Mouse (Mus musculus) heart, postnatal 36 days (tissue): ENCODE measurements around the gene Pkd2l1. TPM values are rescaled to one million over a fixed set of nuclear protein-coding genes. Genes with fewer than 3 reads are reported as not detected.
A peak's percentile ranks its signal among the peaks of the same experiment; 100 is the strongest.

Source experiments
- DNase-seq, 2 experiments: peaks; one replicate each; pipeline ENCODE4 v3.0.0; 2021 to 2022
- intact Hi-C: fragments of 180-260 bp; cut with DNase I; formaldehyde crosslinking; loops from one replicate; pipeline ENCODE4 v1.15.1; 2025
- total RNA-seq, 2 experiments: library from RNA; stranded (reverse); gene quantifications; 2 replicates each; pipeline ENCODE4 v1.2.3; 2021

Pkd2l1 gene
- total RNA-seq, result not detected

DNA sequence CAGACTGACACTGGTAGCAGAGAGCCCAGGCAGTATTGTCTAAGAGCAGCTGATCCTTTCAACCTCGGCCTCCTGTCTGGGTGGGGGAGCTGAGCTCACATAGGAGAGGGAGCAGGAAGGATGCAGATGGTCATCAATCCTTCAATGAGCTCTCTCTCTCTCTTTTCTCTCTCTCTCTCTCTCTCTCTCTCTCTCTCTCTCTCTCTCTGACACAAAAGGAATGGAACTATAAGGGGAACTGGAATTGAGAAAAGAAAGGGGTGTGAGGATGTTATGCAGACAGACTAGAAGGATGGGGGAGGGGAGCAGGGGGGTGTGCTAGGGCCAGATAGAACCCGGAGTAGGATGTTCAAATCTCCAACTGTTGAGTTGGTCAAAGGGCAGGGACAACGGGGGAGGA lies at the start of gene Pkd2l1:
TSS of gene Pkd2l1 (minus strand) at position 101 of the 400 bp plus-strand sequence.
- no peak for DNase-seq
- intact Hi-C loops, result no loop called here

DNA sequence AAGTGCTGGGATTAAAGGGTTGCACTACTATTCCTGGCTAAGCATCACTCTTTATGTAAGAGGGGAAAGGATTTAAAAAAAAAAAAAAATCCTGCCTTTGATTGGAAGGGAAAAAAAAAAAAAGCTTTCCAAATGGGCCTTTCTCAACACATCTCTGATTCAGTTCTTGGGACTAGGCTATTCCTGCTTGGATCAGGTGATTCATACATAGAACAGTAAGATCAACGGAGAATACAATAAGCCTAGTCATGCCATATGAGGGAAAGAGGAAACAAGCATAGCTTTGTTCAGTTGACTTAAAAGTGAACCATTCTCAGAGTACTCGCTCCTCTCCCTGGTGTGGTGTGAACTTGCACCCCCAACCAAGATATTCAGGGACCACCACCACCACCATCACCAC lies 46.7 kb upstream of the Pkd2l1 start:
- intact Hi-C loops, result no loop called here
- DNase-seq, result no peak

DNA sequence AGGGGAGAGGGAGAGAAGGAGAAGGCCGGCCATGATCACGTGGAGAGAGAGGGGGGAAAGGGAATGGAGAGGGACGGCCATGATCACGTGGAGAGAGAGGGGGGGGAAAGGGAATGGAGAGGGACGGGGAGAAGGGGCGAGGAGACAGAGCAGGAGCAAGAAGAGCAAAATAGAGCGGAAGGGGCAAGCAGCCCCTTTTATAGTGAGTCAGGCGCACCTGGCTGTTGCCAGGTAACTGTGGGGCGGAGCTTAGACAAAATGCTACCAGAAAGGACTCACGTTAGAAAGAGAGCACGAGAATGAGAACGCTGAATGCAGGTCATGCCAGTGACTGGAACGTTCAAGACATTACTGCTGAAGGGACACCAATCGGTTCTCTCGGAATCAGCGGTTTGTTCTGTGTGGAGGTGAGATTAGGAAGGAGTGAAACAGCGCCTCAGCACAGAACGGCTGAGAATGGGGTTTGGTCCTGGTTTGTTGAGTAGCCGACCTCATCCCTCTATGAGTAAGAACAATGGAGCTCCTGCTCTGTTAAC lies 45.3 kb upstream of the Pkd2l1 start:
- DNase-seq, result no peak
- intact Hi-C loops, result no loop called here

DNA sequence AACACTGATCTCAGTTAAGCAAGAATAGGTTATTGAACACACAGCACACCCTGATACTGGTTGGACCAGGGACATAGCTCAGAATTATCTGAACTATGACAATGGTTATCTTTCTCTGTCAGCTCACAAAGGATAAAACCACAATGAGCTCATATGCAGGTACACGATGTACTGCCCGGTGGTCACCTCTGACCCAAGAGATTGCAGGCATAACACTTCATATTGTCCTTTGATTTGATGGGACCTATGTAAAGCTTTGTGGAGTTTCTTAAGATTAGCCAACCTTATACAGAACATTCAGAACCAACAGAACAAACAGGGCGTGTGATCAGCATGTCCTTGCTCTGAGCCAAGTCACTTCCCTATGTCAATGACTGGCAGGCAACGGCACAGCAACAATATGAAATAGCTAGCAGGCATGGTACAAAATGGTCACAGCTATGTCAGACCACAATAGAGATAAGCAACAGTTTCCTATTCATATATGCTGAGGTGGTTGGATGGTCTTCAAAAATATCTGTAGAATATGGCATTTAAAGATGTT lies 39.4 kb upstream of the Pkd2l1 start:
- intact Hi-C loops, result no loop called here
- no peak for DNase-seq

DNA sequence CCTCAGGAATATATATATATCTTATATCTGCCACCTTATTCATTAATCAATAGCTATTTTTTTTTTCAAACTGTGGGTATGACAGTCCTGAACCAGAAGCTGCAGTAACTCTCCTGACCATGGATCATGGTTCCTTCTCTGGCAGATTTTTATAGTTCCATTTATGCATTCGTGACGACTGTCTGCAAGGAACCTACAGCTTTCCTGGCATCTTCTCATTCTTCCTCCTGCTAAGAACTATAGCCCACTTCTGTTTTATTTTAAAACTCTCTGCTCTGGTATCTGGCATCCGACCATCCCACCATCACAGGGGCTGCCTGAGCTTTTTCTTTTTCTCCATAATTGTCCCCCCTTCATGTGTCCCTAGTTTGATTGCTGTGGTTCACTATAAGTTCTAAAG lies 38.0 kb upstream of the Pkd2l1 start:
- intact Hi-C loops, result no loop called here
- no peak for DNase-seq

DNA sequence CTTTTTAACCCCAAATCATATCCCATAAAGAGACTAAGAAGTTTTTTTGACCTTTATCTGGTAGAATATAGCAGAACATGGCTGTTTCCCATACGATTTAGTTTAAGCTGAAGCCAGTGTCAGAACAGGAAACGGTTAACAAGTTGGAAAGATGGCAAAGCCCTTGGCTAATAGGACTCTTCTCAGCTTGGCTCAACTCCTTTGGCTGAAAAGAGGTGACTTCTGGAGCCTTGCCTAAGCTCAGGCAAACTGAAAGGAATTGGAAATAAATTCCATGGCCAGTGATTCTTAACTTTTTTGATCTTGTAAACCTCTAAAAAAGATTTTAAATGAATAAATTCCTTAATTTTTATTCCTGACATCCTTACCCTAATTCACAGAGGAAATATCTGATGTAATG lies 37.5 kb upstream of the Pkd2l1 start:
- intact Hi-C loops, result no loop called here
- no peak for DNase-seq

DNA sequence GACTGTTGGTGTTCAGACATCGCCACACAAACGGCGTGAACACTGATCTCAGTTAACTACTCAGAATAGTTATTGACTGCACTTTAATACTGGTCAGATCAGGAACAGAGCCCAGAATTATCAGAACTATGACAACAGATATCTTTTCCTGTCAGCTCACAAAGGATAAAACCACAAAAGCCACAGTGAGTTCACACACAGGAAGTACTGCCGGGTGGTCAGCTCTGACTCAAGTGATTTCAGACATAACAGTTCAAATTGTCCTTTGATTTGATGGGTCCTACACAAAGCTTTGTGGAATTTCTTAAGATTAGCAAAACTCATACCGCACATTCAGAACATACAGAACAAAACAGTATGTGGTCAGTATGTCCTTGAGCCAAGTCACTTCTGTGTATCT lies 33.5 kb upstream of the Pkd2l1 start:
- DNase-seq, result no peak
- intact Hi-C loops, result no loop called here

DNA sequence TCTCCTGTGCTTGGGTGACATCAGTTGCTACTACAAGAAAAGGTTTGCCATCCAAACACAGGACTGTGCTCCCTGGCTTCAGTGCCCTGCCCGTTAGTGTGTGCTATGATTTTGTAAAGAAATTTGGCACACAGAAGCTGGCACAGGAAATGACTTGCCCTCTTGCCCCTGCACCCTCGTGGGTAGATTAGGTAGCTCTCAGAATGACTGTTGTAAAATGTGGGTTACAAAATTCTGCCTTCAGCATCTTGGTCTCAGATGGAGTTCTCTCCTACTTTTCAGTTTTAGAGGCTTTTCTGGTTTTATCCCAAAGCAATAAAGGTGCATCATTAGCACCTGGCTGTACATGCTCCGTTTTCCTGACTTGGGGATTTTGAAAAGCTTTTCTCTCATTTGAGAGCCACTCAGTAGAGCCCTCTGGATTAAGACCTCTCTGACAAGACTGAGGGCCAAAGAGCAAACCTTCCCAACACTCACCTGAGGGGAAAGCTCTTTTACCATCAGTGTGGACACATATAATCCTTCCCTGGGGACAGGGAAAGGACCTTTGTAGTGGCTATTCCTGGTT lies 25.8 kb upstream of the Pkd2l1 start:
- intact Hi-C loops, result no loop called here
- no peak for DNase-seq

DNA sequence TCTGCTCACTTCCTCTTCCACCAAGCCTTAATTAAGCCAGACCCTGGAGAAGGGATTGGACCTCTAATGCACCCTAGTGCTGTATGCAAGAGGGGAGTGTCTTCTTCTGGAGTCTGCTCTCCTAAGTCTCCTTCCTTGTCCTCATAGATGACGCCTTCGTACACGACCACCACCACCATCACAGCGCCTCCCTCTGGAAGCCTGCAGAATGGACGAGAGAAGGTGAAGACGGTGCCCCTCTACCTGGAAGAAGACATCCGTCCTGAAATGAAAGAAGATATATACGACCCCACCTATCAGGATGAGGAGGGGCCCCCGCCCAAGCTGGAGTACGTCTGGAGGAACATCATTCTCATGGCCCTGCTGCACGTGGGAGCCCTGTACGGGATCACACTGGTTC lies 23.0 kb upstream of the Pkd2l1 start:
- no peak for DNase-seq
- intact Hi-C loops, result no loop called here

DNA sequence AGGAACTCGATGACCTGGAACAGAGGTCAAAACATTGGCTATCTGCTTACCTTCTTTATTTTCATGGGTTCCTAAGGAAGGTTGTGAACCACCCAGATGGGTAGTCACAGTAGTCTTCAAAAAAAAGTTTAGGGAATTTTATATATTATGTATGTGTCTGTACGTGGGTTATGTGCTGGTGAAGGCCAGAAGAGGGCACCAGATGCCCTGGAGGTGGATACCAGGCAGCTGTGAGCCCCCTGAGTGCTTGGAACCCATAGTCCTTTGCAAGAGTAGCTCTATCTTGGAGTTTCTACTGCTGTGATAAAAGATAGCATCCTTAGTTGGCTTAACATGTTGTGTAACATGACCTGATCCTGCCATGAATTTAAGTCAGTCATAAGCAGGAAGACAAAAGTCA lies 14.8 kb upstream of the Pkd2l1 start:
- no peak for DNase-seq
- intact Hi-C loops, result no loop called here

DNA sequence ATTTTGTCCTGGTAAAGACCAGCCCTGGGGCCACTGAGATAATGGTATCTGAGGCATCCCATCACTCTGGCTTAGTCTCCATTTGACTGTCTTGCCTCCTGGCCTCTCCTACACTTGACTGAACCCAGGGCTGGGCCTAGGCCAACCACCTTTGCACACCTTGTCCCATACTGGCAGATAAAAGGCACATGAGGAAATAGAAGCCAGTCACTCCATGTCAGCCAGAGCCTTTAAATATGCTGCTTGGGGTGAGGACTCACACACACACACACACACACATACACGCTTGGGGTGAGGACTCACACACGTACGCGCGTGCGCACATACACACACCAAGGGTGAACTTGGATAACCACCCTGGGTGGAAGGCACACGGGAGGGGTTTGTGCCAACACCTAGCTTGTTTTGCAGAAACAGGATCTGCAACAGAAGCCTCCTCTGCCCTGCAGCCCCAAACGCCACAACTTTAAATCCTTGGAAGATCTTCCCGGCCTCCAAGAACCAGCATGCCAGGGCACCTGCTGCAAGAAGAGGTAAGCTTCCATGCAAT lies 10.8 kb upstream of the Pkd2l1 start, which contains the start of gene Scd3:
TSS of gene Scd3 (plus strand) at position 255 of the 550 bp plus-strand sequence.
- DNase-seq, result no peak
- intact Hi-C loops, result no loop called here

DNA sequence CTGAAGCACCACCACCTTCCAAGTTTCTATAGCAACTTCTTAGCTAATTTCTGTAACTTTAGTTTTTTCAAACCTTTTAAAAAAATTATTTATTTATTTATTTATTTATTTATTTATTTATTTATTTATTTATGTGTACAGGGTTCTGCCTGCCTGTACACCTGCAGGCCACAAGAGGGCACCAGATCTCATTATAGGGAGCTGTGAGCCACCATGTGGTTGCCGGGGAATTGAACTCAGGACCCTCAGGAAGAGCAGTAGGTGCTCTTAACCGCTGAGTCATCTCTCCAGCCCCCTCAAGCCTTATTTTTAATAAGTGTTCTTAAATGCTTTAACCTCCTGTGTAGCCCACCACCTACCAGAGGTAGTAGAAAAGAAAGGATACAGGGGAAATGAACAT lies 6.7 kb upstream of the Pkd2l1 start:
- intact Hi-C loops, result no loop called here
- no peak for DNase-seq

DNA sequence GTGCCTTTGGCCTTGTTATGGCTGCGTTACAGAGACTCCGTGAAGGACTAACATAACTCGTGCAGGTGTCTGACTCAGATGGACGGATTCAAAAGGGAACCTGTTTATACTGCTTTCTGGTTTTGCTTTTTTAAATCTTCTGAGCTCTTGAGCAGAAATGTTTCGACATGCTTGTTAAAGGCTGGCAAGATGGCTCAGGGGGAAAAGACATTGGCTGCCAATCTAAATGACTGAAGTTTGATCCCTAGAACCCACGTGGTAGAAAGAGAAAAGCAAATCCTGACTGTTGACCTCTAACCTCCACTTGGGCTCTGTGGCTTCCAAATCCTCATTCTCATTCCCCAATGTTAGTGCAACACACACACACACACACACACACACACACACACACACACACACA lies 6.3 kb upstream of the Pkd2l1 start:
- DNase-seq, result no peak
- intact Hi-C loops, result no loop called here

DNA sequence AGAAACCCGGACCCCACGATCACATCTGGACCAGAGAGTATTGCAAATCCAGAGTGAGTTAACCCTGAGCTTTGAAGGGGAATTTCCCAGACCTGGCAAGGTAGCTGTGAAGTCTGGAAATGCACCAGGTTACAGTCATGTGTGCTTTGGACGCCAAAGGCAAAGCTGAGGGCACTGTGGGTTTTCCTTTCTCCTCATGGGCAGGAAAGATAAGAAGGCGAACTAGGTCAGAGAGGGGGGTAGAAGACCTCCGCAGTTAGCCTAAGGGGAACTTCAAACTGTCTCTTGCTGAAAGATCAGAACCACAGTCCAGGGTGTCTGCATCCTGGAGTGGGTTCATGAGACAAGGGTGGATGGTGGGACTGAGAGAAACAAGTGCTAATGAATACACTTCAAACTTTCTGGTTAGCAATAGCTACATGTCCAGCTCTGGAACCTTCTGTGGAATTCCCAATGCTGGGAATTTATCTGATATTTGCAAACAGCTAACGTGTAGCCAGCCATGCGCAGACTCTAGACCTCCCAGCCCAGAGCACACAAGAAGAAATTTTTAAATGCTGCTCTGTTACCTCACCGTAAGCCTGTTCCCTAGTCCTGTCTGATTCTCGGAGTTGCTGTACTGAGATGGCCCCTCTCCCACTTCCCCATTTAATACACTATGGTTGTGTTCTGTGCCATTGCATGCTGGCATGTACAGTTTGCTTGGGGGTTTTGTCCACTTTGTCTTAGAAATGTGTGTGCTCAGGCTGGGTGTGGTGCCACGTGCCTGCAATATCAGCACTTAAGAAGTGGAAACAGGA lies 5.0 kb upstream of the Pkd2l1 start:
- DNase-seq, result no peak
- intact Hi-C loops, result loop anchor here (2.0 kb wide), 1 partner anchor 98 kb away; no protein-coding TSS in a partner anchor

DNA sequence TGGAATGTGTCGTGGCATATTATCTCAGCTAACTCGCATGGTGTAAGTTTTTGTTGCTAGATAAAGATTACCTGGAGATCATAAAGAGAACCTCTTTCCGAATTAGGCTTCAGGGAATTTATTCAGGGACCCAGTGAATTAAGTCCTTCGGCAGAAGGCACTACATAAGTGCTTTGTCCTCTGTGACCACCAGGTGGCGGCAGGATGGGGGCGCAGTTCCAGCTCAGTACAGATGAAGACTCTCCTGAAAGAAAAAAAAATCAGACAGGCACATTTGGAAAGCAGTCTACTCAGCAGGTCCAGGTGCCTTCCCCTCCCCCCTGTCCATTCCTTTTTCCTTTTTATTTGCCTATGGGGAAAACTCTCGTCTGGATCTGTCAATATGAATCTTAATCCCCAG lies 2.9 kb upstream of the Pkd2l1 start:
- peak; percentile 45 to 70 for DNase-seq
- intact Hi-C loops, result no loop called here

DNA sequence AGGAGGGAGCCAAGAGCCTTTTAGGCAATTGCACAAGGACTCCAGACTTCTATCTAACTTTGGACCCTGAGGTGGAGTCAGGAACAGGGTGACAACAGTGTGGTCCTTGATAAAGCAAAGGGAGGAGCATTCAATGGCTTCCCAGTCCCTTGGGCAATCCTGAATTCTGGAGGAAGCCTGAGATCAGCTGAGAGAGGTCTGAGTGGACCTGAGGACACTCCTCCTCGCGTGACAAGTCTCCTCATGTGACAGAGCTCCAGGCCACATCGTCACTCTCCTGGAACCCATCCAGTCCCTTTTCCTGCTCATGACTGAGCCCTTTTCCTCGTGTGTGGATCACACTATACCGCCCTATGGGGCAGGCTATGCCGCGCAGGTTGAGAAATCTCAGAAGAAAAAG lies 1.7 kb upstream of the Pkd2l1 start:
- DNase-seq, result peak in 1 of 2 experiments; percentile 8

DNA sequence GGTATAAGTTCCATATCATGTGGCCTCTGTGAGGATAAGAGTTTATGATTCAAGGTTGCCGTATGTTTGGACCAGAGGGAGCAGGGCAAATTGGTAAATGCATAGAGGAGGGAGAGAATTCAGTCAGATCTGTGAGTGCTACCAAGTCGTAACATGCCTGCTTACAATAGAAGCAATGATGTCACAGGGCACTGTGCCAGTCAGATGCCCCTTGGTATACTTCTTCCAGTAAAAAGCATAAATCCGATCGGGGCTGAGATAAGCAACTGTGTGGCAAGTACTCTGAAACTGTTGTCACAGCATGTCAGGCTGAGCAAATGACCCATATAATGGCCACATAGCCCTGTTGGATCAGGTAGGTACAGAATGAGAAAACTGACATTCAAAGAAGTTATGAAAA lies 3.2 kb downstream of the Pkd2l1 start:
- intact Hi-C loops, result no loop called here
- no peak for DNase-seq

More for the DNA sequence above, 1.7 kb upstream of the Pkd2l1 start:
- intact Hi-C loops, result no loop called here

DNA sequence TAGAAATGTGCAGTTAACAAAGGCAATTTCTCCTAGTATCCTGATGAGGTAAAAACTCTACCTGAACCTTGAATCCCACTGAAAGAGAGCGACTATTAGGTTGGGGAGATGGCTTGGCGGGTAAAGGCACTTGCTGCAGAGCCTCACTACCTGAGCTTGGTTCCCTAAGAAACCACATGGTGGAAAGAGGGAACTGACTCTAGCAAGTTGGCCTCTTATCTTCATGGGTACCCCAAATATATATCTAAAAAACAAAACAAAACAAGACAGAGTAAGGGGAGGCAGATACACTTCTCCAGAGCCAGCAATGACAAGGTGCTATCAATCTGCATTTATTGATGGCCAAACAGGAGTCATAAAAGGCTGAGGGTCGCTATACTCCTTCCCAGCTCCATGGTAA lies 8.3 kb downstream of the Pkd2l1 start:
- intact Hi-C loops, result no loop called here
- DNase-seq, result no peak

DNA sequence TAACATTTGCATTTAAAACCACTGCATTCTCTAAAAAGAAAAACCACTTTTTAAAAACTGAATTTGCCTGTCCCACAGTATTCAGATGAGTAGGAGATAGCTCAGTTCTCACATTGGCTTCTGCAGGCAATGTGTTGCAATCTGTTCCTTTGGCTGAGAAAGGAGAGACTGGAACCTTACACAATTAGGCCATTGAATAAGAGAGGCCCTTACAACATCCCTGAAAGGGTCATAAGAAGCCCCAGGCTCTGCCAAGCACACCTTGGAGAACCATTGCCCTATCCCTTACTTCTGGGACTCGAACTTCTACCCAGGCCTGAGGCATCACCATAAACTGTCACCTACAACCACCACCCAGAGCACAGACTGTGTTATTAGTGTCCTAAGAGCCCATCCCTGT lies 11.7 kb downstream of the Pkd2l1 start:
- intact Hi-C loops, result no loop called here
- no peak for DNase-seq

DNA sequence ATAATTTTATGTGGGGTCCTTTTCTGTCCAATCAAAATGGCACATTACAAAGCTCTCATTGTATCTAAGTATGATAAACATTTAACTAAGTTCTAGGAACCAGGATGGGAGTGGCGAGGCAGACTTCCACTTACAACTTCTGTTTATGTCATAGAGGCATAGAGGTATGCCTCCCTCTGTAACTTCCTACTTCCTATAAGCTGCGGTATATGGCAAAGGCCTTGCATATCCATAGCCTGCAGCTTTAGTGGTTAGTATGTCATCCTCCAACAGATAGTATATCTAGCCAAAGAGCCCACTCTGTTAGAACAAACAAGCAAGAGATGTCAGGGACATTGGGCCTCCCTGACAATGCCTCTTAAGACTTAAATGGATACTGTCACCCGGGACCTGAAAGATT lies 15.5 kb downstream of the Pkd2l1 start:
- no peak for DNase-seq
- intact Hi-C loops, result no loop called here

DNA sequence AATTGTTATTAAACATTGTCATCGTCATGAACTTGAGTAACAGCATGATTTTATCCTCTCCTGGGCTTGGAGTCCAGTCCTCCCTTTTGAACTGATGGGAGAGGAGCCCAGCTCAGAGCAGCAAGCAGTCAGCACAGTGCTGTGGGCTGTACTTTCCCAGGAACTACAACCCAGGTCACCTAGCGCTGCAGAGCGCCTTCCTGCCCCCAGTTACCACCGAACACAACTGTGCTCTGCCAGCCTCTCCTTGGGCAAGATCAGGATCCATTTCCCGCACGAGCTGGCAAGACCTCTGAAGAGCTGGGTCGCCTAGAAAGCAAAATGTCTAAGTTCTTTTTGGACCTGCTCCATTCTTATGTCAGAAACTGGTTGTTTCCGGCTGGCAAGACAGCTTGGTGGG lies 17.4 kb downstream of the Pkd2l1 start:
- intact Hi-C loops, result no loop called here
- DNase-seq, result no peak

DNA sequence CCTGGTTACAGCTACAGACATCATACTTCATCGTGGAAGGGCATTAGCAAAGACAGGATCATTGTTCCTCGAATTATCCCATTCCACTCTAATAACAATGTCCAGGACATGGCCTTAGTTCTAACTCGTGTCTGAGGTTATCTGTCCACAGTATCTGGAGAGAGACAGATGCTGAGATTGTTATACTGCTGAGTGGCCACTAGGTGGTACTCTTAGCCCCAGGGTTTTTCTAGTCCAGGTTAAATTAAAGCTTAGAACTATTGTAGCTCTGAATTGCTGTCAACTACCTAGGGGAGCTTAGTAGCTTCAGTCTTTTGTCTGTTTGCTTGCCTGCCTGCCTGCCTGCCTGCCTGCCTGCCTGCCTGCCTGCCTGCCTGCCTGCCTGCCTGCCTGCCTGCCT lies 30.7 kb downstream of the Pkd2l1 start:
- no peak for DNase-seq
- intact Hi-C loops, result loop anchor here (10.0 kb wide), 1 partner anchor 133 kb away; the partner anchor contains the start of gene Scd2
